Mouse (Mus musculus) cortical plate, adult 2 months (tissue): ENCODE measurements around the gene Hras.

ENCODE experiments used
- CTCF ChIP-seq: fragments of 200-500 bp; IDR thresholded peaks from 2 replicates; pipeline ENCODE4 v1.5.1; 2011; ENCODE audit warnings: mild to moderate bottlenecking, control low read depth, low read length; ENCODE audit not compliant: insufficient read depth; ENCODE audit errors: extremely low read depth
- POLR2A ChIP-seq: fragments of 200-500 bp; IDR thresholded peaks from 2 replicates; pipeline ENCODE4 v1.6.1; 2011; ENCODE audit warnings: mild to moderate bottlenecking, low read length, control low read depth; ENCODE audit not compliant: insufficient read depth; ENCODE audit errors: extremely low read depth

GRCm38 (mm10) chr7:141175068-141175467 is 18.7 kb downstream of the Hras start:
- TF ChIP-seq CTCF (no peak), POLR2A (no peak)
